Mouse (Mus musculus): ENCODE measurements around the gene Ntn4. TPM values are rescaled to one million over a fixed set of nuclear protein-coding genes. Genes with fewer than 3 reads are reported as not detected.

Gene Ntn4
- total RNA-seq, 1 experiment = 1.9 TPM

DNA sequence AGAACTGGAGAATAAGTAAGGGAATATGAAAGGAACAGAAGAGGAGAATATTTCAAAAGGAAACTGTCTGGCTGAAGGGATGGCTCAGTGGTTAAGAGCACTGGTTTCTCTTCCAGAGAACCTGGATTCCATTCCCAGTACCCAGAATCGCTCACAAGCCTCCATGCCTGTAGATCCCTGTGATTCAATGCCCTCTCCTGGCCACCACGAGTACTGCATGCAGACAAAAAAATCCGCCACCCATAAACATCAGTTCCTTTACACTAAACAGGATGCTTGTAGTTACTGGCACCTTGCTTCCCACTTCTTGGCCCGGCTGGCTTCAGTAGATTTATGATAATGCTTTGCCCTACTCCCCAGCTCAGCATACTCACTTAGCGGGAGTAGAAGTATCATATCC is 122.6 kb downstream of the Ntn4 start:
- peak; percentile 68 for DNase-seq (ENCODE audit: low read depth, low spot score)
- Histone ChIP-seq H3K36me3 (ENCODE audit: control insufficient read depth, insufficient read depth, low read length, poor library complexity, severe bottlenecking) (no peaks in the 10 kb centered on the region), H3K4me3 (ENCODE audit: insufficient read depth in 1 of 2, low read depth in 1 of 2, low read length in 2 of 2, poor library complexity in 1 of 2, severe bottlenecking in 1 of 2) (no peak overlapping the region), H3K27ac (ENCODE audit: insufficient read depth, low read depth, low read length, poor library complexity, severe bottlenecking) (no peak overlapping the region), H3K9me3 (ENCODE audit: control insufficient read depth, insufficient read depth, low read depth, low read length) (no peaks in the 10 kb centered on the region), H3K4me1 (ENCODE audit: control insufficient read depth in 2 of 2, insufficient read depth in 2 of 2, low read length in 2 of 2, poor library complexity in 1 of 2) (no peaks in the 10 kb centered on the region), H3K9ac (ENCODE audit: insufficient read depth, low read depth, low read length, poor library complexity, severe bottlenecking) (no peak overlapping the region)
- in situ Hi-C loops (cut with MboI; ENCODE audit: low sequenced_read_pairs in 2 of 2, unreplicated experiment in 2 of 2) = loop anchor here in 1 of 2 experiments (10.0 kb wide), 1 partner anchor 168 kb away; no protein-coding TSS in a partner anchor
- TF ChIP-seq ZC3H11A (IDR thresholded peaks at IDR 0.05; ENCODE audit: borderline replicate concordance, low read depth, low read length) = peak; percentile 65; the same call in 1 of the 2 replicates
- 0 out of 2 replicates have a peak, but pooled peaks have one; percentile 41 for TF ChIP-seq ZNF384 (IDR thresholded peaks at IDR 0.05; ENCODE audit: low read depth, low read length)
- no peak for TF ChIP-seq HCFC1 (IDR thresholded peaks at IDR 0.05; ENCODE audit: borderline replicate concordance, insufficient read depth, low read length)

DNA sequence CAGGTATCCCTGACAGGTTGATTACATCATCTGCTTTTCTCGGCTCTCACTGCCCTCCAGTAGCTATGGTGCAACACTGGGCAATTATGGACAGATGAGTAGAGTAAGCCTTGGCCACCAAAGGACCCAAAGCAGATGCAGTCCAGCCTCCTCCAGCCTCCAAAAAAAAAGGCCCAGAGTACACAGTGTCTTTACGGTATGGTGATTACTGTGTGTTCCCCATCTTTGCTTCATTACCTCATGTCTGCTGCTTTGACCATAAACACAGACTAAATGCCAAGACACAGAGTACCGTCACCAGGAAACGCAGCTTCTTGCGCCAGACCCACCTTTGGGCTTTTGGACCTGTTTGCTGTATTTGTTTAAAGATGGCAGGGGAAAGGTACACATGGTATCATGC is 125.7 kb downstream of the Ntn4 start:
- DNase-seq (ENCODE audit: low read depth, low spot score) = no peak
- Histone ChIP-seq H3K9ac (ENCODE audit: insufficient read depth, low read depth, low read length, poor library complexity, severe bottlenecking) (no peak overlapping the region), H3K4me3 (ENCODE audit: insufficient read depth in 1 of 2, low read depth in 1 of 2, low read length in 2 of 2, poor library complexity in 1 of 2, severe bottlenecking in 1 of 2) (no peak overlapping the region), H3K27ac (ENCODE audit: insufficient read depth, low read depth, low read length, poor library complexity, severe bottlenecking) (no peak overlapping the region), H3K4me1 (ENCODE audit: control insufficient read depth in 2 of 2, insufficient read depth in 2 of 2, low read length in 2 of 2, poor library complexity in 1 of 2) (no peaks in the 10 kb centered on the region), H3K36me3 (ENCODE audit: control insufficient read depth, insufficient read depth, low read length, poor library complexity, severe bottlenecking) (no peaks in the 10 kb centered on the region), H3K9me3 (ENCODE audit: control insufficient read depth, insufficient read depth, low read depth, low read length) (no peaks in the 10 kb centered on the region)
- no peak for TF ChIP-seq ZNF384 (IDR thresholded peaks at IDR 0.05; ENCODE audit: low read depth, low read length)
- no peak for TF ChIP-seq CHD2 (IDR thresholded peaks at IDR 0.05; ENCODE audit: low read depth, low read length)
- TF ChIP-seq ZC3H11A (IDR thresholded peaks at IDR 0.05; ENCODE audit: borderline replicate concordance, low read depth, low read length) = no peak
- TF ChIP-seq HCFC1 (IDR thresholded peaks at IDR 0.05; ENCODE audit: borderline replicate concordance, insufficient read depth, low read length) = no peak
- no peak for TF ChIP-seq MAFK (IDR thresholded peaks at IDR 0.05; ENCODE audit: insufficient read depth, low read depth, low read length)
- in situ Hi-C loops (cut with MboI; ENCODE audit: low sequenced_read_pairs in 2 of 2, unreplicated experiment in 2 of 2) = loop anchor here in 1 of 2 experiments (10.0 kb wide), 1 partner anchor 171 kb away; no protein-coding TSS in a partner anchor

DNA sequence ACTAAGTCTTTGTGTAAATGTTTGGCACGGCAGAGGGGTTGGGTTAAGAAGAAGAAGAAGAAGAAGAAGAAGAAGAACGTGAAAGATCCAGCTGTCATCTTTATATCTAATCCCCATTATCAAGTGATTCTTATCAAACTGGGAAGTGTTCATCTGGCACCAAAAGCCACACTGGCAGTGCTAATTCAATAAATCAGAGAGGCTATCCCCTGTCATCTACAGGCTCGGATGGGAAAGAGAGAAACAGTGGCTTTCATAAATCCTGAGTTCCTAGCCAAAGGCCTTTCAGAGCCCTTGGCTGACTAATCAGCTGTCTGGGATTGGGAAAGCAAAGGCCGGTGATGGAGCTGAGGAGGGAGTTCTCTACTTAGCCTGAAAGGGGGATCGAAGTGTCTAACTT is 126.8 kb downstream of the Ntn4 start:
- Histone ChIP-seq H3K9ac (ENCODE audit: insufficient read depth, low read depth, low read length, poor library complexity, severe bottlenecking) (no peak overlapping the region), H3K4me3 (ENCODE audit: insufficient read depth in 1 of 2, low read depth in 1 of 2, low read length in 2 of 2, poor library complexity in 1 of 2, severe bottlenecking in 1 of 2) (no peak overlapping the region), H3K27ac (ENCODE audit: insufficient read depth, low read depth, low read length, poor library complexity, severe bottlenecking) (no peak overlapping the region), H3K36me3 (ENCODE audit: control insufficient read depth, insufficient read depth, low read length, poor library complexity, severe bottlenecking) (no peaks in the 10 kb centered on the region), H3K4me1 (ENCODE audit: control insufficient read depth in 2 of 2, insufficient read depth in 2 of 2, low read length in 2 of 2, poor library complexity in 1 of 2) (no peaks in the 10 kb centered on the region), H3K9me3 (ENCODE audit: control insufficient read depth, insufficient read depth, low read depth, low read length) (no peaks in the 10 kb centered on the region)
- no peak for DNase-seq (ENCODE audit: low read depth, low spot score)
- in situ Hi-C loops (cut with MboI; ENCODE audit: low sequenced_read_pairs in 2 of 2, unreplicated experiment in 2 of 2) = loop anchor here in 1 of 2 experiments (10.0 kb wide), 1 partner anchor 172 kb away; no protein-coding TSS in a partner anchor
- TF ChIP-seq ZC3H11A (IDR thresholded peaks at IDR 0.05; ENCODE audit: borderline replicate concordance, low read depth, low read length) = no peak
- no peak for TF ChIP-seq ZNF384 (IDR thresholded peaks at IDR 0.05; ENCODE audit: low read depth, low read length)
- no peak for TF ChIP-seq HCFC1 (IDR thresholded peaks at IDR 0.05; ENCODE audit: borderline replicate concordance, insufficient read depth, low read length)
- no peak for TF ChIP-seq CHD2 (IDR thresholded peaks at IDR 0.05; ENCODE audit: low read depth, low read length)
- no peak for TF ChIP-seq MAFK (IDR thresholded peaks at IDR 0.05; ENCODE audit: insufficient read depth, low read depth, low read length)

DNA sequence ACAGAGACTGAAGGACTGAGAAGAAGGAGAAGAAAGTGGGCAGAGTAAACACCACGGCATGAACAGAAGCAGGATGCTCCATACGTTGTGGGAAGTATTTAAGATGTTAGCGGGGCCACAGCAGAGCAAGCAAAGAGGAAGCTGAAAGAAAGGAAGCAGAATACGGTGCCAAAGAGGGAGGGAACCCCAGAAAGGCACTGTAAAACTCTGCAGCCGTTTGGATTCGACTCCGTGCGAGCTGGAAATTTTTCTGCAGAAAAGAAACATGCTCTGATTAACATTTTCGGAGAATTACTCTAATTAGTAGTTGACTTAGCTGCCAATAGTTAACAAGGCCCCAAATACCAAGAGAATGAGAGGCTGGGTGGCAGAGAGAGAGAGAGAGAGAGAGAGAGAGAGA is 127.7 kb downstream of the Ntn4 start:
- Histone ChIP-seq H3K9me3 (ENCODE audit: control insufficient read depth, insufficient read depth, low read depth, low read length) (no peaks in the 10 kb centered on the region), H3K4me3 (ENCODE audit: insufficient read depth in 1 of 2, low read depth in 1 of 2, low read length in 2 of 2, poor library complexity in 1 of 2, severe bottlenecking in 1 of 2) (no peak overlapping the region), H3K27ac (ENCODE audit: insufficient read depth, low read depth, low read length, poor library complexity, severe bottlenecking) (no peak overlapping the region), H3K36me3 (ENCODE audit: control insufficient read depth, insufficient read depth, low read length, poor library complexity, severe bottlenecking) (no peaks in the 10 kb centered on the region), H3K4me1 (ENCODE audit: control insufficient read depth in 2 of 2, insufficient read depth in 2 of 2, low read length in 2 of 2, poor library complexity in 1 of 2) (no peaks in the 10 kb centered on the region), H3K9ac (ENCODE audit: insufficient read depth, low read depth, low read length, poor library complexity, severe bottlenecking) (no peak overlapping the region)
- in situ Hi-C loops (cut with MboI; ENCODE audit: low sequenced_read_pairs in 2 of 2, unreplicated experiment in 2 of 2) = loop anchor here in 1 of 2 experiments (10.0 kb wide), 1 partner anchor 173 kb away; no protein-coding TSS in a partner anchor
- DNase-seq (ENCODE audit: low read depth, low spot score) = no peak
- TF ChIP-seq ZNF384 (IDR thresholded peaks at IDR 0.05; ENCODE audit: low read depth, low read length) (no peak), MAFK (IDR thresholded peaks at IDR 0.05; ENCODE audit: insufficient read depth, low read depth, low read length) (no peak), ZC3H11A (IDR thresholded peaks at IDR 0.05; ENCODE audit: borderline replicate concordance, low read depth, low read length) (no peak), HCFC1 (IDR thresholded peaks at IDR 0.05; ENCODE audit: borderline replicate concordance, insufficient read depth, low read length) (no peak), CHD2 (IDR thresholded peaks at IDR 0.05; ENCODE audit: low read depth, low read length) (no peak)

Data from ES-E14 (cell line).